In genomic region chr9:85772280-85772679, GRCm38 (mm10) we compare ENCODE assay signal across 19 mouse cellular contexts. TPM values are rescaled to one million over a fixed set of nuclear protein-coding genes. Genes with fewer than 3 reads are reported as not detected.
DNase-seq lines count a peak whose midpoint lies in the region; ATAC-seq and TF ChIP-seq lines count a peak whose summit lies in the region.
"Had no signal": no experiment of that assay in that cellular context is flagged by ENCODE, and none has a peak within 500 bp of the region (broad histone marks: within the 10 kb centered on the region; RNA-seq: fewer than 3 reads in every experiment).

No protein-coding gene starts in this region.

- 74% methylated on average over 12 of the region's 12 CpGs for WGBS in forebrain, embryonic 15.5 days
- 72% methylated on average over 12 of the region's 12 CpGs for WGBS in forebrain, embryonic 14.5 days

- H3K27ac ChIP-seq in forebrain, embryonic 15.5 days (replicated peaks) = no peak overlapping the region
- no peak overlapping the region for H3K27ac ChIP-seq in forebrain, embryonic 14.5 days (ENCODE audit: low read depth, low read length)
- peak overlapping the region; percentile 19; the same call in 1 of the 2 replicates for H3K27ac ChIP-seq in ES-E14 (ENCODE audit: insufficient read depth, low read depth, low read length, poor library complexity, severe bottlenecking)
- H3K27ac ChIP-seq: embryonic facial prominence, embryonic 13.5 days; forebrain, embryonic 10.5 days had no signal

- in situ Hi-C loops in ES-E14 (cut with MboI; ENCODE audit: low sequenced_read_pairs in 2 of 2, unreplicated experiment in 2 of 2) = loop anchor here in 1 of 2 experiments (10.0 kb wide), 1 partner anchor 673 kb away; no protein-coding TSS in a partner anchor

- no peak overlapping the region for H3K9ac ChIP-seq in forebrain, embryonic 15.5 days (replicated peaks)
- no peak overlapping the region for H3K9ac ChIP-seq in forebrain, embryonic 14.5 days (ENCODE audit: low read length)
- H3K9ac ChIP-seq in ES-E14 (ENCODE audit: insufficient read depth, low read depth, low read length, poor library complexity, severe bottlenecking) = no peak overlapping the region; the same call in 1 of the 2 replicates
- H3K9ac ChIP-seq: embryonic facial prominence, embryonic 13.5 days; heart, embryonic 12.5 days had no signal

- H3K9me3 ChIP-seq in forebrain, embryonic 15.5 days = no peaks in the 10 kb centered on the region
- H3K9me3 ChIP-seq in forebrain, embryonic 14.5 days (replicated peaks; ENCODE audit: control insufficient read depth, low read length) = no peaks in the 10 kb centered on the region
- no peaks in the 10 kb centered on the region for H3K9me3 ChIP-seq in ES-E14 (ENCODE audit: control insufficient read depth, insufficient read depth, low read depth, low read length)
- H3K9me3 ChIP-seq: embryonic facial prominence, embryonic 13.5 days; forebrain, embryonic 10.5 days; heart, embryonic 12.5 days had no signal

- DNase-seq in forebrain, embryonic 14.5 days (ENCODE audit: low spot score) = no peak
- no peak for DNase-seq in ES-E14 (ENCODE audit: low read depth, low spot score)
- no peak for DNase-seq in embryo, embryonic 11 days
- no peak for DNase-seq in kidney, postnatal 25 days
- DNase-seq: adrenal gland, postnatal 10 days; cerebellum, adult 11 months; cerebellum, adult 8-10 months; cerebellum, postnatal 14 days; gastrocnemius, postnatal 10 days; heart, postnatal 36 days had no signal

- H3K4me2 ChIP-seq in forebrain, embryonic 15.5 days (replicated peaks) = no peak overlapping the region
- H3K4me2 ChIP-seq in forebrain, embryonic 14.5 days (ENCODE audit: low read length) = no peak overlapping the region
- H3K4me2 ChIP-seq: embryonic facial prominence, embryonic 13.5 days; heart, embryonic 12.5 days had no signal

- H3K4me1 ChIP-seq in forebrain, embryonic 15.5 days = no peaks in the 10 kb centered on the region
- H3K4me1 ChIP-seq in forebrain, embryonic 14.5 days (ENCODE audit: control insufficient read depth, insufficient read depth, low read length) = no peaks in the 10 kb centered on the region
- 0 out of 4 replicates have a peak, but pooled peaks cover 0 to 2% of the 10 kb centered on the region in 2 experiments for H3K4me1 ChIP-seq in ES-E14 (ENCODE audit: control insufficient read depth in 2 of 2, insufficient read depth in 2 of 2, low read length in 2 of 2, poor library complexity in 1 of 2)
- H3K4me1 ChIP-seq: embryonic facial prominence, embryonic 13.5 days; forebrain, embryonic 10.5 days; heart, embryonic 12.5 days had no signal

- no peaks in the 10 kb centered on the region for H3K36me3 ChIP-seq in forebrain, embryonic 15.5 days
- H3K36me3 ChIP-seq in forebrain, embryonic 14.5 days (ENCODE audit: control insufficient read depth, insufficient read depth, low read length) = no peaks in the 10 kb centered on the region
- no peaks in the 10 kb centered on the region for H3K36me3 ChIP-seq in ES-E14 (ENCODE audit: control insufficient read depth, insufficient read depth, low read length, poor library complexity, severe bottlenecking)
- H3K36me3 ChIP-seq: embryonic facial prominence, embryonic 13.5 days; forebrain, embryonic 10.5 days; heart, embryonic 12.5 days had no signal

- no peaks in the 10 kb centered on the region for H3K27me3 ChIP-seq in forebrain, embryonic 15.5 days
- H3K27me3 ChIP-seq in forebrain, embryonic 14.5 days (replicated peaks; ENCODE audit: control insufficient read depth, insufficient read depth, low read length) = no peaks in the 10 kb centered on the region
- H3K27me3 ChIP-seq: embryonic facial prominence, embryonic 13.5 days; heart, embryonic 12.5 days had no signal

- ATAC-seq in forebrain, embryonic 15.5 days (replicated peaks) = 0 out of 2 replicates have a peak, but pooled peaks have one; percentile 32
- no peak for ATAC-seq in forebrain, embryonic 14.5 days
- 0 out of 2 replicates have a peak, but pooled peaks have one; percentile 34 for ATAC-seq in erythroid progenitor cell, adult 5-6 weeks (replicated peaks; ENCODE audit: low FRiP score, poor library complexity, severe bottlenecking)
- ATAC-seq in megakaryocyte progenitor cell, adult 5-6 weeks (replicated peaks; ENCODE audit: poor library complexity) = peak; percentile 50; the same call in 1 of the 2 replicates
- ATAC-seq: forebrain, embryonic 16.5 days; hindbrain, embryonic 16.5 days; inflammation-experienced regulatory T-cells, adult 6 months had no signal

- H3K4me3 ChIP-seq in forebrain, embryonic 15.5 days = no peak overlapping the region
- no peak overlapping the region for H3K4me3 ChIP-seq in forebrain, embryonic 14.5 days (ENCODE audit: low read depth, low read length)
- H3K4me3 ChIP-seq in ES-E14 (ENCODE audit: insufficient read depth in 1 of 2, low read depth in 1 of 2, low read length in 2 of 2, poor library complexity in 1 of 2, severe bottlenecking in 1 of 2) = no peak overlapping the region
- H3K4me3 ChIP-seq: embryonic facial prominence, embryonic 13.5 days; forebrain, embryonic 10.5 days; heart, embryonic 12.5 days had no signal

TF ChIP-seq in ES-E14, 5 proteins besides CTCF, POLR2A, EP300 and RAD21:
- TF ChIP-seq ZNF384 (IDR thresholded peaks at IDR 0.05; ENCODE audit: low read depth, low read length) (no peak), CHD2 (IDR thresholded peaks at IDR 0.05; ENCODE audit: low read depth, low read length) (no peak), HCFC1 (IDR thresholded peaks at IDR 0.05; ENCODE audit: borderline replicate concordance, insufficient read depth, low read length) (no peak), MAFK (IDR thresholded peaks at IDR 0.05; ENCODE audit: insufficient read depth, low read depth, low read length) (no peak), ZC3H11A (IDR thresholded peaks at IDR 0.05; ENCODE audit: borderline replicate concordance, low read depth, low read length) (no peak)

RNA-seq across cellular contexts. Expression of gene Ibtk, which starts 23.1 kb away (rescaled TPM):
- polyA plus RNA-seq in forebrain, embryonic 15.5 days (2015; fragmentation: Nextera tagmentation; extraction: Ambion mirVana) = 32.8 and 33.5 TPM in 2 replicates
- 31.9 and 38.0 TPM in 2 replicates for polyA plus RNA-seq in forebrain, embryonic 14.5 days (2014; fragmentation: Nextera tagmentation; extraction: Ambion mirVana)
- 28.4 and 32.8 TPM in 2 replicates for total RNA-seq in ES-E14 (2012; rRNA removed)
- total RNA-seq in erythroid progenitor cell, adult 5-6 weeks (2015; ENCODE audit: low replicate concordance) = 60.9 and 66.7 TPM in 2 replicates
- total RNA-seq in erythroid progenitor cell, adult 5-6 weeks (2017; ENCODE audit: low replicate concordance) = 132 and 138 TPM in 2 replicates
- 43.0 and 47.1 TPM in 2 replicates for total RNA-seq in megakaryocyte progenitor cell, adult 5-6 weeks (2015)
- 75.3 and 82.3 TPM in 2 replicates for total RNA-seq in megakaryocyte progenitor cell, adult 5-6 weeks (2017)
